In the genomic region with DNA sequence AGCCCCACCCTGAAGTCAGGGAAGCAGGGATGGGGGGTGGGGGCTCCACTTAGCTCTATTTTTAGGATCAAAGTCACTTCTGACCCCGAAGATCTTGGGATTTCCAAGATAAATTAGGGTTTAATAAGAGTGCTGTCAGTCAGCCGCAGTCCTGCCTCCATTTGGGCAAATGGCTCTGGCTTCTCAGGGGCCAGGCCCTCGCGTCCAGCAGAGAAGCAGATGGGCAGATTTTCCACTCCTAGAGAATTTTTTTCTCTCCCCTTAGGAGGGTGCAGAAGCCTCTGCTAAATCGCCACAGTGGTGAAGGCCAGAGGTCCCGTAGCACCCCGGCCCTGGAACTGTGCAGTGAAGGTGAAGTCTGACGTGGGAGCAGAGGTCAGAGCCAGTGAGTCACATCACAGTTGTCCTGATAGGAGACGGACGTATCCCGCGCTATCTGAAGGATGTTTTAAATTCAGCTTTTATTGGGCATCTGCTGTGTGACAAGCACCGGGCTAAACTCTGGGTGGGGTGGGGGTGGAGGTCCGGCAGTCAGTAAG, we compare ENCODE assay signal across 25 mouse cellular contexts.
DNase-seq lines count a peak whose midpoint lies in the region; ATAC-seq lines count a peak whose summit lies in the region.
"Had no signal": no experiment of that assay in that cellular context is flagged by ENCODE, and none has a peak within 500 bp of the region (broad histone marks: within the 10 kb centered on the region; RNA-seq: fewer than 3 reads in every experiment).

No protein-coding gene starts in this region.

- H3K4me1 ChIP-seq in kidney, embryonic 16.5 days (ENCODE audit: insufficient read depth, low read length): peaks cover 43% of the 10 kb centered on the region
- H3K4me1 ChIP-seq in embryonic facial prominence, embryonic 10.5 days: peaks cover 73% of the 10 kb centered on the region

- peak; percentile 45 for DNase-seq in embryo, embryonic 10 days (ENCODE audit: low spot score)
- DNase-seq in embryo, embryonic 9.5 days (ENCODE audit: extremely low spot score): no peak
- DNase-seq in kidney, postnatal 14 days: no peak
- peak; percentile 76 for DNase-seq in adrenal gland, postnatal 14 days
- no peak for DNase-seq in embryonic facial prominence, embryonic 10.5 days (ENCODE audit: low spot score)
- no peak for DNase-seq in right cerebral cortex, postnatal 14 days
- no peak for DNase-seq in left cerebral cortex, adult 9 months (ENCODE audit: low spot score in 2 of 2)
- DNase-seq: cerebellum, adult 11-12 months; gastrocnemius, postnatal 14 days; heart, adult 11 months; heart, postnatal 36 days; kidney, adult 9 months; kidney, postnatal 36 days; liver, postnatal 0 days; lung, postnatal 10 days; midbrain, embryonic 14.5 days; right cerebral cortex, postnatal 25 days; spleen, adult 18-20 months had no signal

- no peak for ATAC-seq in kidney, embryonic 16.5 days (ENCODE audit: low FRiP score, low TSS enrichment)
- ATAC-seq: forebrain, embryonic 13.5 days; intestine, embryonic 16.5 days; liver, postnatal 0 days had no signal

- no peak overlapping the region for H3K4me2 ChIP-seq in kidney, embryonic 16.5 days (replicated peaks; ENCODE audit: low read depth, low read length)
- H3K4me2 ChIP-seq: embryonic facial prominence, embryonic 13.5 days; forebrain, embryonic 13.5 days; heart, embryonic 15.5 days; hindbrain, embryonic 15.5 days had no signal

- no peaks in the 10 kb centered on the region for H3K36me3 ChIP-seq in kidney, embryonic 16.5 days (ENCODE audit: insufficient read depth, low read length)
- no peaks in the 10 kb centered on the region for H3K36me3 ChIP-seq in embryonic facial prominence, embryonic 10.5 days (replicated peaks)
- H3K36me3 ChIP-seq: embryonic facial prominence, embryonic 13.5 days; heart, embryonic 15.5 days; hindbrain, embryonic 15.5 days had no signal

- H3K9me3 ChIP-seq in kidney, embryonic 16.5 days (ENCODE audit: low read length): no peaks in the 10 kb centered on the region
- H3K9me3 ChIP-seq in embryonic facial prominence, embryonic 10.5 days: no peaks in the 10 kb centered on the region
- H3K9me3 ChIP-seq: embryonic facial prominence, embryonic 13.5 days; forebrain, embryonic 13.5 days; heart, embryonic 15.5 days; hindbrain, embryonic 15.5 days had no signal

- 37% methylated on average over 14 of the region's 14 CpGs for WGBS in kidney, embryonic 16.5 days
- 38% methylated on average over 14 of the region's 14 CpGs for WGBS in embryonic facial prominence, embryonic 10.5 days

- H3K27me3 ChIP-seq in kidney, embryonic 16.5 days (ENCODE audit: insufficient read depth, low read length): peaks cover 12% of the 10 kb centered on the region
- H3K27me3 ChIP-seq in embryonic facial prominence, embryonic 10.5 days (replicated peaks; ENCODE audit: low read depth, poor library complexity, severe bottlenecking): peaks cover 82% of the 10 kb centered on the region

- no peak overlapping the region for H3K27ac ChIP-seq in kidney, embryonic 16.5 days (ENCODE audit: low read length)
- peak overlapping the region; percentile 48; the same call in 1 of the 2 replicates for H3K27ac ChIP-seq in embryonic facial prominence, embryonic 10.5 days (replicated peaks)
- H3K27ac ChIP-seq: embryonic facial prominence, embryonic 13.5 days; forebrain, embryonic 13.5 days; heart, embryonic 15.5 days; hindbrain, embryonic 15.5 days had no signal

- 0 out of 2 replicates have a peak overlapping the region, but pooled peaks have one; percentile 12 for H3K9ac ChIP-seq in kidney, embryonic 16.5 days (replicated peaks; ENCODE audit: low read length)
- H3K9ac ChIP-seq: embryonic facial prominence, embryonic 13.5 days; forebrain, embryonic 13.5 days; heart, embryonic 15.5 days; hindbrain, embryonic 15.5 days; liver, postnatal 0 days had no signal

- H3K4me3 ChIP-seq in kidney, embryonic 16.5 days (ENCODE audit: low read length): no peak overlapping the region
- H3K4me3 ChIP-seq in embryonic facial prominence, embryonic 10.5 days: no peak overlapping the region
- H3K4me3 ChIP-seq: embryonic facial prominence, embryonic 13.5 days; erythroblast, embryonic 14.5 days; forebrain, embryonic 13.5 days; heart, embryonic 15.5 days; hindbrain, embryonic 15.5 days had no signal

Comparison
In these comparisons a context has a peak if more than half of its experiments do, and no peak if none do; other contexts are left out.
1. DNase-seq: peak in embryo, embryonic 10 days (single experiment) and adrenal gland, postnatal 14 days (single experiment); none in embryo, embryonic 9.5 days (single experiment), kidney, postnatal 14 days (single experiment), embryonic facial prominence, embryonic 10.5 days (single experiment), right cerebral cortex, postnatal 14 days (single experiment) and left cerebral cortex, adult 9 months (0 of 2).